In genomic region chr5:114567075-114567517, GRCm38 (mm10) we compare ENCODE assay signal across 8 mouse cellular contexts. TPM values are rescaled to one million over a fixed set of nuclear protein-coding genes. Genes with fewer than 3 reads are reported as not detected.
A peak's percentile ranks its signal among the peaks of the same experiment; 100 is the strongest.
DNase-seq lines count a peak whose midpoint lies in the region; ATAC-seq lines count a peak whose summit lies in the region.

No protein-coding gene starts in this region.

- H3K4me1 ChIP-seq in embryonic facial prominence, embryonic 10.5 days = peaks cover 71% of the 10 kb centered on the region
- peaks cover 45% of the 10 kb centered on the region for H3K4me1 ChIP-seq in midbrain, embryonic 12.5 days

- peak overlapping the region; percentile 81 for H3K9ac ChIP-seq in midbrain, embryonic 12.5 days (replicated peaks)

- intact Hi-C loops in left cerebral cortex, postnatal 4 days (cut with DNase I) = loop anchor here (5.0 kb wide), 1 partner anchor 100 kb away; no protein-coding TSS in a partner anchor

- peaks cover 14% of the 10 kb centered on the region for H3K9me3 ChIP-seq in embryonic facial prominence, embryonic 10.5 days
- peaks cover 8% of the 10 kb centered on the region for H3K9me3 ChIP-seq in midbrain, embryonic 12.5 days

- H3K27me3 ChIP-seq in embryonic facial prominence, embryonic 10.5 days (replicated peaks; ENCODE audit: low read depth, poor library complexity, severe bottlenecking) = peaks cover 67% of the 10 kb centered on the region
- peaks cover 23% of the 10 kb centered on the region for H3K27me3 ChIP-seq in midbrain, embryonic 12.5 days

- H3K27ac ChIP-seq in embryonic facial prominence, embryonic 10.5 days (replicated peaks) = peak overlapping the region; percentile 82
- H3K27ac ChIP-seq in midbrain, embryonic 12.5 days (replicated peaks) = peak overlapping the region; percentile 95

- H3K36me3 ChIP-seq in embryonic facial prominence, embryonic 10.5 days (replicated peaks) = no peaks in the 10 kb centered on the region
- H3K36me3 ChIP-seq in midbrain, embryonic 12.5 days = no peaks in the 10 kb centered on the region

- DNase-seq in adrenal gland, postnatal 14 days = peak; percentile 99
- DNase-seq in embryonic facial prominence, embryonic 10.5 days (ENCODE audit: low spot score) = peak; percentile 98
- DNase-seq in heart, adult 11 months = peak; percentile 100
- DNase-seq in kidney, adult 11 months = peak; percentile 96
- peak; percentile 99 for DNase-seq in left cerebral cortex, postnatal 4 days
- peak; percentile 95 for DNase-seq in skeletal muscle tissue, adult 2 months (ENCODE audit: low read depth, low spot score)

- WGBS in embryonic facial prominence, embryonic 10.5 days = under 1% methylated on average over 52 of the region's 52 CpGs
- WGBS in midbrain, embryonic 12.5 days = under 1% methylated on average over 50 of the region's 52 CpGs

- peak overlapping the region; percentile 85 for H3K4me2 ChIP-seq in midbrain, embryonic 12.5 days (replicated peaks)

- peak; percentile 88 for ATAC-seq in midbrain, embryonic 12.5 days (ENCODE audit: low FRiP score, low read depth)
- ATAC-seq in erythroid progenitor cell, adult 5-6 weeks (replicated peaks; ENCODE audit: low FRiP score, poor library complexity, severe bottlenecking) = no peak

- H3K4me3 ChIP-seq in embryonic facial prominence, embryonic 10.5 days = peak overlapping the region; percentile 82
- peak overlapping the region; percentile 83 for H3K4me3 ChIP-seq in midbrain, embryonic 12.5 days

RNA-seq across cellular contexts. Expression of gene Fam222a, which starts 0.7 kb away (rescaled TPM):
- 55.8 and 77.0 TPM in 2 replicates for total RNA-seq in adrenal gland, postnatal 14 days (2021)
- polyA plus RNA-seq in embryonic facial prominence, embryonic 10.5 days (2016; fragmentation: Nextera tagmentation; extraction: Ambion mirVana) = 2.3 and 3.8 TPM in 2 replicates
- total RNA-seq in left cerebral cortex, postnatal 4 days (2021) = 10 to 100 TPM in 1 of 2 experiments, 1 to 10 TPM in 1; 8.7 to 10.4 TPM
- 9.4 and 10.2 TPM in 2 replicates for polyA plus RNA-seq in midbrain, embryonic 12.5 days (2016; fragmentation: Nextera tagmentation; extraction: Ambion mirVana)
- total RNA-seq in erythroid progenitor cell, adult 5-6 weeks (2015; ENCODE audit: low replicate concordance) = 2.9 TPM in 1 of 2 replicates, not detected in the other
- 0.39 TPM in 1 of 2 replicates, not detected in the other for total RNA-seq in erythroid progenitor cell, adult 5-6 weeks (2017; ENCODE audit: low replicate concordance)
